Mouse (Mus musculus): ENCODE measurements around the gene Pou2f1.

DNA sequence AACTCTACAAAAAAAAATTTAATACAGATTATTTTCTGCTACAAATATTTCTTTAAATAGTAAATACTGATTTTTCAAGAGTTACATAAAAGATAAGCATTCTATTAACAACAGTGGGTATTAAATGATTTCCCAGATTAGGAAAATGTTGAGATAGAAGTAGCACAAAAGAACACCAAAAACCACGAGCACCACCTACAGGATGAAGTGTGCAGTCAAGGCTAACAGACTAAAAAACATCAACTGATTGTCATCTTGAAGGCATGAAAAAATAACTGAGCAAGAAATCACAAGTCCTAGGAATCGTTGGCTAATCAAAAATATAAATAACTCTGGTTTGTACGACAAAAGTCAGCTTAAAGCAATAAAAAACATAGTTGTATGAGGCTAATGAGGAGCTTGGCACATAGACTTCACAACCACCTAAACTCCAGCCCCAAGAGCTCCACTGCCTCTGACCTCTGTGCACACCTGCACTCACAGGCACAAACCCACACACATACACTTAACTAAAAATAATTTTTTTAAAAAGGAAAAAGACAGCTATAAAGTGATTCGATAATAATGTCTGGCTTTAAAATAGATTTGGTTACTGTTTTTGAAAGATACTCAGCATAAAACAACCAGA, 35.3 kb downstream of the Pou2f1 start:
- TF ChIP-seq CTCF (IDR thresholded peaks at IDR 0.05; ENCODE audit: low read depth) (peak; percentile 86), EP300 (optimal IDR thresholded peaks at IDR 0.05) (no peak)
